Mouse (Mus musculus): ENCODE measurements around the gene Hist2h2aa1.
"Not testable (repeated sequence)": the region's sequence is repeated elsewhere in the genome, so short reads cannot be mapped to it uniquely, and the experiment has no call there.

The Hist2h2aa1 gene

GRCm38 (mm10) chr3:96245003-96245886 is at the start of gene Hist2h2aa1:
TSS of gene Hist2h2aa1 (plus strand) at chr3:96245497.
- not testable (repeated sequence) for DNase-seq (ENCODE audit: low read depth, low spot score)

- DNase-seq (ENCODE audit: low read depth, low spot score), result no peak
Measured at GRCm38 (mm10) chr3:96195616-96196313, 49.5 kb upstream of the Hist2h2aa1 start.

GRCm38 (mm10) chr3:96196437-96197128 is 48.7 kb upstream of the Hist2h2aa1 start:
- DNase-seq (ENCODE audit: low read depth, low spot score), result no peak

- no peak for DNase-seq (ENCODE audit: low read depth, low spot score)
Measured at GRCm38 (mm10) chr3:96197129-96197749, 48.1 kb upstream of the Hist2h2aa1 start.

- no peak for DNase-seq (ENCODE audit: low read depth, low spot score)
Measured at GRCm38 (mm10) chr3:96198181-96198580, 47.1 kb upstream of the Hist2h2aa1 start.

- not testable (repeated sequence) for DNase-seq (ENCODE audit: low read depth, low spot score)
Measured at GRCm38 (mm10) chr3:96198601-96199251, 46.6 kb upstream of the Hist2h2aa1 start.

GRCm38 (mm10) chr3:96199731-96200130 is 45.6 kb upstream of the Hist2h2aa1 start:
- no peak for DNase-seq (ENCODE audit: low read depth, low spot score)

GRCm38 (mm10) chr3:96207819-96208218 is 37.5 kb upstream of the Hist2h2aa1 start:
- no peak for DNase-seq (ENCODE audit: low read depth, low spot score)

- DNase-seq (ENCODE audit: low read depth, low spot score), result no peak
Measured at GRCm38 (mm10) chr3:96209242-96209641, 36.1 kb upstream of the Hist2h2aa1 start.

GRCm38 (mm10) chr3:96219191-96219641 is 26.1 kb upstream of the Hist2h2aa1 start:
- no peak for DNase-seq (ENCODE audit: low read depth, low spot score)

GRCm38 (mm10) chr3:96219661-96220130 is 25.6 kb upstream of the Hist2h2aa1 start, which contains the start of the genes Bola1 and Hist2h2ab:
TSS of gene Bola1 (minus strand) at chr3:96219709.
TSS of gene Hist2h2ab (plus strand) at chr3:96219865.
- DNase-seq (ENCODE audit: low read depth, low spot score), result no peak

- DNase-seq (ENCODE audit: low read depth, low spot score), result not testable (repeated sequence)
Measured at GRCm38 (mm10) chr3:96220131-96220764, 25.0 kb upstream of the Hist2h2aa1 start.

- DNase-seq (ENCODE audit: low read depth, low spot score), result no peak
Measured at GRCm38 (mm10) chr3:96220765-96221639, 24.3 kb upstream of the Hist2h2aa1 start, which contains the start of the genes Hist2h2ac and Hist2h2be. TSS of gene Hist2h2ac (minus strand) at chr3:96220880. TSS of gene Hist2h2be (plus strand) at chr3:96221119.

- no peak for DNase-seq (ENCODE audit: low read depth, low spot score)
Measured at GRCm38 (mm10) chr3:96221640-96222038, 23.7 kb upstream of the Hist2h2aa1 start.

- no peak for DNase-seq (ENCODE audit: low read depth, low spot score)
Measured at GRCm38 (mm10) chr3:96222774-96223173, 22.5 kb upstream of the Hist2h2aa1 start.

GRCm38 (mm10) chr3:96225421-96225820 is 19.9 kb upstream of the Hist2h2aa1 start:
- no peak for DNase-seq (ENCODE audit: low read depth, low spot score)

- no peak for DNase-seq (ENCODE audit: low read depth, low spot score)
Measured at GRCm38 (mm10) chr3:96226695-96227648, 18.3 kb upstream of the Hist2h2aa1 start.

- no peak for DNase-seq (ENCODE audit: low read depth, low spot score)
Measured at GRCm38 (mm10) chr3:96228828-96229227, 16.5 kb upstream of the Hist2h2aa1 start.
